Mouse (Mus musculus): Measurements from ENCODE around the gene Kansl2. TPM values are rescaled to one million over a fixed set of nuclear protein-coding genes. Genes with fewer than 3 reads are reported as not detected.
A peak's percentile ranks its signal among the peaks of the same experiment; 100 is the strongest.
"Not testable (repeated sequence)": the region's sequence is repeated elsewhere in the genome, so short reads cannot be mapped to it uniquely, and the experiment has no call there.

Gene Kansl2
- total and polyA plus RNA-seq, 3 experiments: 59.6 to 125 (median 103) TPM

DNA sequence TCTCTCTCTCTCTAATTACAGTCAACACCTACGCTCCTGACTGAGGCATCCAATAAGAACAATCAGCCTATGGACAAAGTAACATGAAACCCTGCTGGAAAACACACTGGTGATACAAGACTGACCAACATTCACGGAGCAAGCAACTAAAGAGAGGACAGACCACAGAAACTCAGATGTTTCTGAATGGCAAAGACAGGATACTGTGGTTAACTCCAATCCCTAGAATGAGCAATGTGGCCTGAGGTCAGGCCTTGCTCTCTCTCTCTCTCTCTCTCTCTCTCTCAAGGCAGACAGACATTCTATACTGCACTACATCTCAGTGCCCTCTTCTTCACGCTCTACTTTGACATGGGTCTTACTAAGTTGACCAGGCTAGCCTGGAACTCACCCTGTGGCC lies 12.8 kb downstream of the Kansl2 start:
- Histone ChIP-seq H3K9ac (ENCODE audit: insufficient read depth, low read depth) (no peak overlapping the region), H3K27ac (ENCODE audit: insufficient read depth, low read depth) (no peak overlapping the region; the same call in 1 of the 2 replicates), H3K27me3 (replicated peaks) (no peaks in the 10 kb centered on the region), H3K9me3 (replicated peaks; ENCODE audit: low read length) (no peaks in the 10 kb centered on the region), H3K4me2 (ENCODE audit: insufficient read depth, low read depth, poor library complexity, severe bottlenecking) (no peak overlapping the region), H3K79me2 (replicated peaks; ENCODE audit: control insufficient read depth, extremely low read depth, insufficient read depth, poor library complexity, severe bottlenecking) (peaks cover 22% of the 10 kb centered on the region), H3K36me3 (replicated peaks in 1 of 2; ENCODE audit: control insufficient read depth in 1 of 2, insufficient read depth in 1 of 2, low read length in 1 of 2) (peaks cover 64 to 85% of the 10 kb centered on the region in 2 experiments), H3K4me1 (ENCODE audit: control insufficient read depth in 1 of 2, insufficient read depth in 2 of 2) (peaks cover 0 to 28% of the 10 kb centered on the region in 2 experiments; a peak in 2 of 4 replicates), H3K4me3 (replicated peaks in 1 of 3; ENCODE audit: low read depth in 2 of 3, low read length in 2 of 3, poor library complexity in 1 of 3) (no peak overlapping the region)
- in situ Hi-C loops (cut with MboI; ENCODE audit: low pct_ligation_motif_present, low pct_unique_long_range_greater_than_20kb, low sequenced_read_pairs) (no loop called here), dilution Hi-C loops (cut with MboI; ENCODE audit: extremely low pct_ligation_motif_present, extremely low pct_unique_long_range_greater_than_20kb, low sequenced_read_pairs) (no loop called here)
- TF ChIP-seq MYC (IDR thresholded peaks at IDR 0.05; ENCODE audit: low read depth, low read length): no peak
- DNase-seq (ENCODE audit: extremely low read depth): no peak

DNA sequence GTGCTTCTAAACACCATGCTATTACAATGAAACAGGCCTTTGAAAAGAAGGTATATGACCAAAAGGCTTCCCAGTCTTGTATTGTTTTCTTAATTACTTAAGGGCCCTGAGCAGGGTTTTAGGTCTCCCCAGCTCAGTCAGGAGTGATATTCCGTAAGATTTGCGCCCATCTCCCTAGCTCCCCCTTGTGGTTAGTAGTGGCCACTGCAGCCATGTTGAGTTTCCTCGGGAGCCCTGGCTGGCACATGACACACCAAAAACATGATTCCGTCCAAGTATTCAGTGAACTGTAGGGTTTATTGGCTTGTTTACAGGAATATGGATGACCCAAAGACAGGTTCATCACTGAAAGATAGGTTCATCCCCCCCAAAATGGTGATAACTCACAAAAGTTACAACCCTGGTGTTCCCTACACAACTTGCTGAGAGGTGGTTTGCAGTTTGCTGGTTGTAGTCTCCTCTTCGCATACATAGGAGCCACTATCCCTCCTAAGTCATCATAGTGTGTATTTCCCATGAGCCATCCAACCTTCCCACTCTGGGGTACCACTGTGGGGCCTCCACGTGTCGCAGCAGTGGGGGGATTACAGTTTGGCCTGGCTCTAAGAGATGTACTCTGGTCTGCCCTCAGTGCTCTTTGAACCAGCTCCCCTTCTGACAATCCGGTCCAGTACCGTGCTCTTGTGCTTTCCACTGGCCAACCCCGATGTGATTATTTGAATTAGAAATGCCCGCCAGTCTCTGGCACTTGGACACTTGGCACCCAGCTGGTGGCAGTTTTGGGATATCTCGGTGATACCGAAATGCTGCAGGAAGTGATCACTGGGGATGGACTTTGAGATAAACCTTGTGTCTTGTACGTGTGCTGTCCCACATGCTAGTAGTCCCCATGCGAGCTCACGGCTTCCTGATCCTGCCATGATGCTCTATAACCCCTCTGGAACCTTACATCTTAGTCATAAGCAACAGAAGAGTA lies 16.4 kb downstream of the Kansl2 start:
- peaks cover 5% of the 10 kb centered on the region for H3K9me3 ChIP-seq (replicated peaks; ENCODE audit: low read length)
- H3K36me3 ChIP-seq (replicated peaks in 1 of 2; ENCODE audit: control insufficient read depth in 1 of 2, insufficient read depth in 1 of 2, low read length in 1 of 2): peaks cover 40 to 51% of the 10 kb centered on the region in 2 experiments
- in situ Hi-C loops (cut with MboI; ENCODE audit: low pct_ligation_motif_present, low pct_unique_long_range_greater_than_20kb, low sequenced_read_pairs): no loop called here
- H3K4me1 ChIP-seq (ENCODE audit: control insufficient read depth in 1 of 2, insufficient read depth in 2 of 2): peaks cover 4 to 36% of the 10 kb centered on the region in 2 experiments; a peak in 2 of 4 replicates
- H3K4me2 ChIP-seq (ENCODE audit: insufficient read depth, low read depth, poor library complexity, severe bottlenecking): no peak overlapping the region
- H3K79me2 ChIP-seq (replicated peaks; ENCODE audit: control insufficient read depth, extremely low read depth, insufficient read depth, poor library complexity, severe bottlenecking): peaks cover 10% of the 10 kb centered on the region
- no peaks in the 10 kb centered on the region for H3K27me3 ChIP-seq (replicated peaks)
- H3K27ac ChIP-seq (ENCODE audit: insufficient read depth, low read depth): 0 out of 2 replicates have a peak overlapping the region, but pooled peaks have one; percentile 17
- DNase-seq (ENCODE audit: extremely low read depth): peak; percentile 71
- TF ChIP-seq MAX (IDR thresholded peaks at IDR 0.05; ENCODE audit: low read length) (0 out of 2 replicates have a peak, but pooled peaks have one; percentile 21), UBTF (IDR thresholded peaks at IDR 0.05; ENCODE audit: low read depth, low read length) (no peak), JUND (conservative IDR thresholded peaks at IDR 0.05; ENCODE audit: low read depth, low read length) (no peak), ZMIZ1 (IDR thresholded peaks at IDR 0.05; ENCODE audit: low read depth, low read length) (no peak), KAT2A (IDR thresholded peaks at IDR 0.05; ENCODE audit: insufficient replicate concordance, low read length) (no peak), TBP (conservative IDR thresholded peaks at IDR 0.05; ENCODE audit: low read depth, low read length) (no peak), CTCF (conservative IDR thresholded peaks at IDR 0.05 in 1 of 2, IDR thresholded peaks at IDR 0.05 in 1 of 2; ENCODE audit: low read depth in 2 of 2, low read length in 2 of 2) (peak; percentile 91 to 99), MAZ (IDR thresholded peaks at IDR 0.05; ENCODE audit: low read depth, low read length) (no peak), RAD21 (IDR thresholded peaks at IDR 0.05; ENCODE audit: low read depth, low read length) (peak; percentile 54), MAFK (IDR thresholded peaks at IDR 0.05; ENCODE audit: insufficient replicate concordance, low read length) (no peak), MYC (IDR thresholded peaks at IDR 0.05; ENCODE audit: low read depth, low read length) (0 out of 2 replicates have a peak, but pooled peaks have one; percentile 55), MXI1 (IDR thresholded peaks at IDR 0.05; ENCODE audit: low read depth, low read length) (no peak), BHLHE40 (IDR thresholded peaks at IDR 0.05; ENCODE audit: low read depth, low read length) (peak; percentile 59), E2F4 (IDR thresholded peaks at IDR 0.05; ENCODE audit: insufficient replicate concordance, low read depth, low read length) (no peak), SMC3 (IDR thresholded peaks at IDR 0.05; ENCODE audit: low read depth, low read length) (peak; percentile 75), ETS1 (conservative IDR thresholded peaks at IDR 0.05; ENCODE audit: low read depth, low read length) (no peak), TCF12 (IDR thresholded peaks at IDR 0.05; ENCODE audit: low read depth, low read length) (no peak)
- dilution Hi-C loops (cut with MboI; ENCODE audit: extremely low pct_ligation_motif_present, extremely low pct_unique_long_range_greater_than_20kb, low sequenced_read_pairs): no loop called here
- H3K9ac ChIP-seq (ENCODE audit: insufficient read depth, low read depth): no peak overlapping the region
- no peak overlapping the region for H3K4me3 ChIP-seq (replicated peaks in 1 of 3; ENCODE audit: low read depth in 2 of 3, low read length in 2 of 3, poor library complexity in 1 of 3)

GRCm38 (mm10) chr15:98514845-98515244 lies 19.2 kb downstream of the Kansl2 start:
- Histone ChIP-seq H3K36me3 (replicated peaks in 1 of 2; ENCODE audit: control insufficient read depth in 1 of 2, insufficient read depth in 1 of 2, low read length in 1 of 2) (peaks cover 16 to 23% of the 10 kb centered on the region in 2 experiments), H3K4me1 (ENCODE audit: control insufficient read depth in 1 of 2, insufficient read depth in 2 of 2) (peaks cover 6 to 53% of the 10 kb centered on the region in 2 experiments; a peak in 2 of 4 replicates)
- dilution Hi-C loops (cut with MboI; ENCODE audit: extremely low pct_ligation_motif_present, extremely low pct_unique_long_range_greater_than_20kb, low sequenced_read_pairs); H3K27me3 ChIP-seq (replicated peaks); H3K27ac ChIP-seq (ENCODE audit: insufficient read depth, low read depth); DNase-seq (ENCODE audit: extremely low read depth); H3K9me3 ChIP-seq (replicated peaks; ENCODE audit: low read length); H3K4me3 ChIP-seq (replicated peaks in 1 of 3; ENCODE audit: low read depth in 2 of 3, low read length in 2 of 3, poor library complexity in 1 of 3); H3K4me2 ChIP-seq (ENCODE audit: insufficient read depth, low read depth, poor library complexity, severe bottlenecking); H3K9ac ChIP-seq (ENCODE audit: insufficient read depth, low read depth); H3K79me2 ChIP-seq (replicated peaks; ENCODE audit: control insufficient read depth, extremely low read depth, insufficient read depth, poor library complexity, severe bottlenecking): not testable (repeated sequence)
- in situ Hi-C loops (cut with MboI; ENCODE audit: low pct_ligation_motif_present, low pct_unique_long_range_greater_than_20kb, low sequenced_read_pairs): loop anchor here (5.0 kb wide), 1 partner anchor 102 kb away; no protein-coding TSS in a partner anchor
